Mouse (Mus musculus) CH12.LX (cell line): ENCODE results near the gene Gm1113. TPM values are rescaled to one million over a fixed set of nuclear protein-coding genes. Genes with fewer than 3 reads are reported as not detected.

ENCODE experiments used
- DNase-seq: peaks from one replicate; pipeline ENCODE4 v3.0.0-alpha.2; 2013; ENCODE audit errors: extremely low read depth
- H3K27ac ChIP-seq: 2 replicates; pipeline ENCODE4 v1.5.1; 2012; ENCODE audit warnings: low read depth, mild to moderate bottlenecking, control low read depth, moderate library complexity; ENCODE audit not compliant: insufficient read depth
- H3K27me3 ChIP-seq: replicated peaks from 2 replicates; pipeline ENCODE3; 2012; ENCODE audit warnings: inconsistent platforms
- H3K36me3 ChIP-seq, 2 experiments: replicated peaks in 1 of 2; 2 replicates each; pipeline versions ENCODE3 to v1.6.1; 2012; ENCODE audit warnings: inconsistent platforms in 1 of 2, low read length in 1 of 2, mild to moderate bottlenecking in 1 of 2, mixed read lengths in 1 of 2, moderate library complexity in 1 of 2; ENCODE audit not compliant: control insufficient read depth in 1 of 2, insufficient read depth in 1 of 2
- H3K4me1 ChIP-seq, 2 experiments: 2 replicates each; pipeline ENCODE4 v1.6.1; 2012; ENCODE audit warnings: inconsistent platforms in 1 of 2, moderate library complexity in 1 of 2; ENCODE audit not compliant: insufficient read depth in 2 of 2, control insufficient read depth in 1 of 2
- H3K4me2 ChIP-seq: 2 replicates; pipeline ENCODE4 v1.6.1; 2012; ENCODE audit warnings: low read depth, mild to moderate bottlenecking, control low read depth; ENCODE audit not compliant: poor library complexity, insufficient read depth, severe bottlenecking
- H3K4me3 ChIP-seq, 3 experiments: fragments of 150-350 bp in 1 of 3; sonication (generic) in 1 of 3; replicated peaks in 1 of 3; 2 replicates each; pipeline versions ENCODE3 to v1.5.1; 2011 to 2012; ENCODE audit warnings: low read depth in 2 of 3, low read length in 2 of 3, mild to moderate bottlenecking in 2 of 3, moderate library complexity in 2 of 3, control low read depth in 1 of 3, improper control_type of control experiment in 1 of 3, inconsistent platforms in 1 of 3, mixed read lengths in 1 of 3; ENCODE audit not compliant: poor library complexity in 1 of 3
- H3K79me2 ChIP-seq: replicated peaks from 2 replicates; pipeline ENCODE4 v1.6.1; 2012; ENCODE audit warnings: mild to moderate bottlenecking, moderate library complexity; ENCODE audit not compliant: control insufficient read depth, poor library complexity, insufficient read depth, severe bottlenecking; ENCODE audit errors: extremely low read depth
- H3K9ac ChIP-seq: 2 replicates; pipeline ENCODE4 v1.6.1; 2012; ENCODE audit warnings: low read depth, mild to moderate bottlenecking, control low read depth, moderate library complexity; ENCODE audit not compliant: insufficient read depth
- H3K9me3 ChIP-seq: replicated peaks from 2 replicates; pipeline ENCODE3; 2012; ENCODE audit warnings: low read length, inconsistent platforms, mixed read lengths
- CHD1 ChIP-seq: IDR thresholded peaks from 2 replicates; pipeline ENCODE4 v1.6.1; 2012; ENCODE audit warnings: low read depth, low read length, improper control_type of control experiment, inconsistent platforms
- CHD2 ChIP-seq: IDR thresholded peaks from 2 replicates; pipeline ENCODE4 v1.6.1; 2011; ENCODE audit warnings: low read length, improper control_type of control experiment
- CTCF ChIP-seq, 2 experiments: IDR thresholded peaks in 1 of 2; conservative IDR thresholded peaks in 1 of 2; 2 replicates each; pipeline ENCODE4 v1.5.1; 2011 to 2012; ENCODE audit warnings: low read depth in 2 of 2, low read length in 2 of 2, improper control_type of control experiment in 1 of 2, inconsistent platforms in 1 of 2, mild to moderate bottlenecking in 1 of 2, moderate library complexity in 1 of 2
- E2F4 ChIP-seq: IDR thresholded peaks from 2 replicates; pipeline ENCODE4 v1.6.1; 2011; ENCODE audit warnings: low read depth, low read length, improper control_type of control experiment; ENCODE audit not compliant: insufficient replicate concordance
- ELF1 ChIP-seq: IDR thresholded peaks from 2 replicates; pipeline ENCODE4 v1.6.1; 2014; ENCODE audit warnings: low read depth, mild to moderate bottlenecking, inconsistent platforms, low read length, improper control_type of control experiment
- EP300 ChIP-seq: IDR thresholded peaks from 2 replicates; pipeline ENCODE4 v1.6.1; 2011; ENCODE audit warnings: low read length, improper control_type of control experiment
- ETS1 ChIP-seq: conservative IDR thresholded peaks from 2 replicates; pipeline ENCODE4 v1.6.1; 2012; ENCODE audit warnings: low read depth, mild to moderate bottlenecking, inconsistent platforms, low read length, improper control_type of control experiment, moderate library complexity
- GABPA ChIP-seq: IDR thresholded peaks from 2 replicates; pipeline ENCODE4 v1.6.1; 2012; ENCODE audit warnings: low read depth, low read length, improper control_type of control experiment, inconsistent platforms; ENCODE audit not compliant: insufficient replicate concordance
- HCFC1 ChIP-seq: IDR thresholded peaks from 2 replicates; pipeline ENCODE4 v1.6.1; 2012; ENCODE audit warnings: low read depth, mild to moderate bottlenecking, inconsistent platforms, low read length, improper control_type of control experiment
- IRF4 ChIP-seq: IDR thresholded peaks from 2 replicates; pipeline ENCODE4 v1.6.1; 2014; ENCODE audit warnings: low read depth, mild to moderate bottlenecking, inconsistent platforms, low read length, improper control_type of control experiment
- JUND ChIP-seq: conservative IDR thresholded peaks from 2 replicates; pipeline ENCODE4 v1.6.1; 2011; ENCODE audit warnings: low read depth, low read length, improper control_type of control experiment
- MAFK ChIP-seq: IDR thresholded peaks from 2 replicates; pipeline ENCODE4 v1.6.1; 2011; ENCODE audit warnings: low read length, improper control_type of control experiment; ENCODE audit not compliant: insufficient replicate concordance
- MAZ ChIP-seq: IDR thresholded peaks from 2 replicates; pipeline ENCODE4 v1.6.1; 2012; ENCODE audit warnings: low read depth, mild to moderate bottlenecking, inconsistent platforms, low read length, improper control_type of control experiment, moderate library complexity
- MEF2A ChIP-seq: IDR thresholded peaks from 2 replicates; pipeline ENCODE4 v1.6.1; 2014; ENCODE audit warnings: low read depth, mild to moderate bottlenecking, inconsistent platforms, low read length, improper control_type of control experiment, borderline replicate concordance
- MXI1 ChIP-seq: IDR thresholded peaks from 2 replicates; pipeline ENCODE4 v1.6.1; 2011; ENCODE audit warnings: mild to moderate bottlenecking, low read depth, low read length, improper control_type of control experiment
- MYC ChIP-seq: IDR thresholded peaks from 2 replicates; pipeline ENCODE4 v1.6.1; 2011; ENCODE audit warnings: low read depth, mild to moderate bottlenecking, improper control_type of control experiment, low read length
- NELFE ChIP-seq: IDR thresholded peaks from 2 replicates; pipeline ENCODE4 v1.6.1; 2011; ENCODE audit warnings: low read depth, low read length, improper control_type of control experiment
- PAX5 ChIP-seq: IDR thresholded peaks from 2 replicates; pipeline ENCODE4 v1.6.1; 2012; ENCODE audit warnings: low read length, inconsistent platforms, mixed read lengths
- POLR2A ChIP-seq: IDR thresholded peaks from 2 replicates; pipeline ENCODE4 v1.6.1; 2011; ENCODE audit warnings: low read depth, mild to moderate bottlenecking, improper control_type of control experiment, low read length
- POLR2AphosphoS2 ChIP-seq: IDR thresholded peaks from 2 replicates; pipeline ENCODE4 v1.6.1; 2011; ENCODE audit warnings: low read depth, low read length, improper control_type of control experiment
- RAD21 ChIP-seq: IDR thresholded peaks from 2 replicates; pipeline ENCODE4 v1.6.1; 2011; ENCODE audit warnings: low read depth, mild to moderate bottlenecking, low read length, improper control_type of control experiment, moderate library complexity
- RCOR1 ChIP-seq: conservative IDR thresholded peaks from 2 replicates; pipeline ENCODE4 v1.6.1; 2012; ENCODE audit warnings: low read depth, mild to moderate bottlenecking, inconsistent platforms, low read length, improper control_type of control experiment
- SIN3A ChIP-seq: IDR thresholded peaks from 2 replicates; pipeline ENCODE4 v1.6.1; 2012; ENCODE audit warnings: low read length, improper control_type of control experiment, inconsistent platforms
- SMC3 ChIP-seq: IDR thresholded peaks from 2 replicates; pipeline ENCODE4 v1.6.1; 2011; ENCODE audit warnings: low read depth, low read length, improper control_type of control experiment
- TBP ChIP-seq: conservative IDR thresholded peaks from 2 replicates; pipeline ENCODE4 v1.6.1; 2011; ENCODE audit warnings: low read depth, low read length, improper control_type of control experiment
- TCF12 ChIP-seq: IDR thresholded peaks from 2 replicates; pipeline ENCODE4 v1.6.1; 2014; ENCODE audit warnings: low read depth, mild to moderate bottlenecking, inconsistent platforms, low read length, improper control_type of control experiment
- UBTF ChIP-seq: IDR thresholded peaks from 2 replicates; pipeline ENCODE4 v1.6.1; 2012; ENCODE audit warnings: low read depth, mild to moderate bottlenecking, inconsistent platforms, low read length, improper control_type of control experiment, moderate library complexity
- USF1 ChIP-seq: IDR thresholded peaks from 2 replicates; pipeline ENCODE4 v1.6.1; 2014; ENCODE audit warnings: low read depth, mild to moderate bottlenecking, inconsistent platforms, low read length, improper control_type of control experiment
- USF2 ChIP-seq: conservative IDR thresholded peaks from 2 replicates; pipeline ENCODE4 v1.6.1; 2011; ENCODE audit warnings: low read depth, low read length, improper control_type of control experiment
- ZC3H11A ChIP-seq: IDR thresholded peaks from 2 replicates; pipeline ENCODE4 v1.6.1; 2012; ENCODE audit warnings: low read depth, mild to moderate bottlenecking, inconsistent platforms, low read length, improper control_type of control experiment
- ZKSCAN1 ChIP-seq: IDR thresholded peaks from 2 replicates; pipeline ENCODE4 v1.6.1; 2012; ENCODE audit warnings: low read depth, inconsistent platforms, low read length, improper control_type of control experiment, borderline replicate concordance
- ZMIZ1 ChIP-seq: IDR thresholded peaks from 2 replicates; pipeline ENCODE4 v1.6.1; 2012; ENCODE audit warnings: low read depth, mild to moderate bottlenecking, inconsistent platforms, low read length, improper control_type of control experiment
- ZNF384 ChIP-seq: IDR thresholded peaks from 2 replicates; pipeline ENCODE4 v1.6.1; 2012; ENCODE audit warnings: low read depth, low read length, improper control_type of control experiment, inconsistent platforms
- dilution Hi-C: fragments of 300-500 bp; cut with MboI; formaldehyde crosslinking; loops from 2 replicates; pipeline ENCODE4 v1.14.3; 2020; ENCODE audit warnings: low sequenced_read_pairs; ENCODE audit not compliant: extremely low pct_unique_long_range_greater_than_20kb, extremely low pct_ligation_motif_present
- in situ Hi-C: fragments of 300-500 bp; cut with MboI; formaldehyde crosslinking; loops from 3 replicates; pipeline ENCODE4 v1.14.3; 2019; ENCODE audit warnings: low sequenced_read_pairs, low pct_ligation_motif_present, low pct_unique_long_range_greater_than_20kb, mixed read lengths
- polyA plus RNA-seq: library from polyadenylated mRNA; unstranded; fragments of >175 nt; gene quantifications from 2 replicates; pipeline ENCODE4 v1.2.1, GENCODE M21; 2012; ENCODE audit warnings: low read depth; ENCODE audit not compliant: insufficient read length
- total RNA-seq, 2 experiments: library from RNA; depleted of rRNA; stranded (reverse); fragments of 300-350 nt in 1 of 2; fragments of >200 nt in 1 of 2; gene quantifications; 2 replicates each; pipeline ENCODE4 v1.2.3; 2012 to 2014

The Gm1113 gene
- total and polyA plus RNA-seq, 3 experiments = not detected

GRCm38 (mm10) chr9:35529141-35529540 lies 11.1 kb upstream of the Gm1113 start:
- no peak for DNase-seq
- TF ChIP-seq MYC (no peak), USF1 (no peak), MAFK (no peak), ETS1 (no peak), NELFE (no peak), E2F4 (no peak), IRF4 (no peak), TBP (no peak), ZMIZ1 (no peak), ZC3H11A (no peak), RCOR1 (no peak)
- no peaks in the 10 kb centered on the region for H3K27me3 ChIP-seq
- dilution Hi-C loops (loop anchor here (25.0 kb wide), 1 partner anchor 242 kb away; no protein-coding TSS in a partner anchor), in situ Hi-C loops (loop anchor here (25.0 kb wide), 1 partner anchor 492 kb away; no protein-coding TSS in a partner anchor)
- no peaks in the 10 kb centered on the region for H3K9me3 ChIP-seq
- H3K36me3 ChIP-seq = no peaks in the 10 kb centered on the region
- H3K4me1 ChIP-seq = no peaks in the 10 kb centered on the region
- H3K4me2 ChIP-seq = no peak overlapping the region
- no peak overlapping the region for H3K27ac ChIP-seq
- no peaks in the 10 kb centered on the region for H3K79me2 ChIP-seq
- no peak overlapping the region for H3K9ac ChIP-seq
- H3K4me3 ChIP-seq = no peak overlapping the region

GRCm38 (mm10) chr9:35523941-35524411 lies 5.9 kb upstream of the Gm1113 start:
- H3K27ac ChIP-seq = no peak overlapping the region
- dilution Hi-C loops (no loop called here), in situ Hi-C loops (no loop called here)
- no peaks in the 10 kb centered on the region for H3K27me3 ChIP-seq
- no peaks in the 10 kb centered on the region for H3K79me2 ChIP-seq
- H3K9me3 ChIP-seq = no peaks in the 10 kb centered on the region
- no peaks in the 10 kb centered on the region for H3K36me3 ChIP-seq
- H3K4me3 ChIP-seq = no peak overlapping the region
- H3K4me2 ChIP-seq = no peak overlapping the region; the same call in 1 of the 2 replicates
- peaks cover 0 to 3% of the 10 kb centered on the region in 2 experiments; a peak in 1 of 4 replicates for H3K4me1 ChIP-seq
- DNase-seq = peak; percentile 84
- H3K9ac ChIP-seq = no peak overlapping the region
- no peak for TF ChIP-seq RCOR1
- TF ChIP-seq CHD2 = no peak
- no peak for TF ChIP-seq MEF2A
- no peak for TF ChIP-seq E2F4
- TF ChIP-seq ETS1 = no peak
- no peak for TF ChIP-seq ZKSCAN1
- TF ChIP-seq JUND = no peak
- TF ChIP-seq ELF1 = no peak
- TF ChIP-seq ZMIZ1 = no peak
- TF ChIP-seq HCFC1 = no peak
- TF ChIP-seq POLR2AphosphoS2 = no peak
- TF ChIP-seq PAX5 = no peak
- TF ChIP-seq SMC3 = peak; percentile 98
- no peak for TF ChIP-seq EP300
- no peak for TF ChIP-seq MAZ
- TF ChIP-seq ZNF384 = no peak
- no peak for TF ChIP-seq USF2
- TF ChIP-seq TCF12 = no peak
- no peak for TF ChIP-seq SIN3A
- peak; percentile 86 for TF ChIP-seq ZC3H11A
- TF ChIP-seq MXI1 = no peak
- no peak for TF ChIP-seq CHD1
- TF ChIP-seq MAFK = no peak
- peak; percentile 95 for TF ChIP-seq RAD21
- no peak for TF ChIP-seq MYC
- TF ChIP-seq POLR2A = no peak
- peak; percentile 67 to 94 for TF ChIP-seq CTCF (conservative IDR thresholded peaks at IDR 0.05 in 1 of 2, IDR thresholded peaks at IDR 0.05 in 1 of 2; ENCODE audit: low read depth in 2 of 2, low read length in 2 of 2)
- no peak for TF ChIP-seq UBTF
- TF ChIP-seq GABPA = no peak
- no peak for TF ChIP-seq USF1
